In the genomic region with DNA sequence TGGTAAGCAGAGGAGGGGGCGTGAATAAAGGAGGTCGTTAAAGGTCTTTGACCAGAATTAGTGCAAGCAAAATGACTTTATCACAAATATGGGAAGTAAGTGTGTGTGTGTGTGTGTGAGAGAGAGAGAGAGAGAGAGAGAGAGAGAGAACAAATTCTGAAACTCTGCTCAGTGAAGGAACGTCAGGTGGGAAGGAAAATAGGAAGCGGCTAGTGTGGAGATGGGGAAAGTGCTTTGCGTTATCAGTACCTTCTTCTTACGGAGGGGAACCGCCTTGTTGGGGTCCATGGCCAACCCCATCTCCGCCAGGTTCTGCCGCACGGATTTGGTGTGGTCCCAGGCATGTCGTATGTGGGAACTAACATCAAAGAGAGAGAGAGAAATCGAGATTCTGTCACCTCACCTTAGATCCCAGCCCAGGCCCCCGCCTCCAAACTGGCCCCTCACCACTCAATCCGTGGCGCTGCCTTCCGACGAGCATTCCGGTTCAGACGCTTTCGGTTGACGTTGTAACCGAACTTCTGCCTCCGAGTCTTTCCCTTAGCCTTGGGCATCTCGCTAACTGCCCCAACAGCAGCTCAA, we compare ENCODE assay signal across 8 mouse cellular contexts. TPM values are rescaled to one million over a fixed set of nuclear protein-coding genes. Genes with fewer than 3 reads are reported as not detected.
DNase-seq lines count a peak whose midpoint lies in the region; ATAC-seq and TF ChIP-seq lines count a peak whose summit lies in the region.

No protein-coding gene starts in this region.

- peaks cover 13% of the 10 kb centered on the region; the same call in 1 of the 2 replicates for H3K79me2 ChIP-seq in macrophage (ENCODE audit: inconsistent target)

- H3K4me1 ChIP-seq in heart, embryonic 10.5 days: peaks cover 19% of the 10 kb centered on the region
- no peaks in the 10 kb centered on the region for H3K4me1 ChIP-seq in ES-Bruce4 (ENCODE audit: control insufficient read depth, insufficient read depth, low read length)

- DNase-seq in heart, embryonic 10.5 days (ENCODE audit: low spot score): no peak
- DNase-seq in heart, postnatal 10 days: no peak
- no peak for DNase-seq in cerebellum, postnatal 25 days
- DNase-seq in cerebellum, adult 11-12 months: no peak
- DNase-seq in spleen, postnatal 14 days (ENCODE audit: low spot score in 2 of 2): no peak

- intact Hi-C loops in heart, postnatal 10 days (cut with DNase I): no loop called here

- ATAC-seq in granulocyte monocyte progenitor cell, adult 5-6 weeks (replicated peaks; ENCODE audit: poor library complexity, severe bottlenecking): peak; percentile 51

- no peak for TF ChIP-seq CTCF in ES-Bruce4 (IDR thresholded peaks at IDR 0.05; ENCODE audit: low read depth, low read length)

- 2% methylated on average over 24 of the region's 24 CpGs for WGBS in heart, embryonic 10.5 days
- 3% methylated on average over 24 of the region's 24 CpGs for WGBS in macrophage (ENCODE audit: missing documents)

- peaks cover 36% of the 10 kb centered on the region for H3K36me3 ChIP-seq in heart, embryonic 10.5 days
- peaks cover 32% of the 10 kb centered on the region for H3K36me3 ChIP-seq in ES-Bruce4 (ENCODE audit: control insufficient read depth, insufficient read depth, low read length, poor library complexity, severe bottlenecking)
- peaks cover 14% of the 10 kb centered on the region; the same call in 1 of the 2 replicates for H3K36me3 ChIP-seq in macrophage (ENCODE audit: inconsistent target)

- TF ChIP-seq EP300 in ES-Bruce4 (IDR thresholded peaks at IDR 0.05; ENCODE audit: insufficient read depth, low read depth, low read length): no peak

- no peaks in the 10 kb centered on the region for H3K27me3 ChIP-seq in heart, embryonic 10.5 days (ENCODE audit: insufficient read depth, poor library complexity, severe bottlenecking)
- no peaks in the 10 kb centered on the region for H3K27me3 ChIP-seq in ES-Bruce4 (ENCODE audit: control insufficient read depth, insufficient read depth, low read length, poor library complexity, severe bottlenecking)

- H3K9me3 ChIP-seq in heart, embryonic 10.5 days: no peaks in the 10 kb centered on the region
- no peaks in the 10 kb centered on the region for H3K9me3 ChIP-seq in ES-Bruce4 (replicated peaks; ENCODE audit: control insufficient read depth, insufficient read depth, low read length, poor library complexity, severe bottlenecking)

- H3K9ac ChIP-seq in ES-Bruce4 (ENCODE audit: low read depth, poor library complexity, severe bottlenecking): peak overlapping the region; percentile 78

- H3K27ac ChIP-seq in heart, embryonic 10.5 days: peak overlapping the region; percentile 93
- 0 out of 2 replicates have a peak overlapping the region, but pooled peaks have one; percentile 7 for H3K27ac ChIP-seq in ES-Bruce4 (ENCODE audit: insufficient read depth, low read length)
- H3K27ac ChIP-seq in macrophage: peak overlapping the region; percentile 61

- H3K4me3 ChIP-seq in heart, embryonic 10.5 days: peak overlapping the region; percentile 89
- H3K4me3 ChIP-seq in ES-Bruce4 (ENCODE audit: low read depth, low read length): peak overlapping the region; percentile 78
- H3K4me3 ChIP-seq in macrophage (ENCODE audit: inconsistent target): peak overlapping the region; percentile 98

- no peak for TF ChIP-seq POLR2A in ES-Bruce4 (IDR thresholded peaks at IDR 0.05; ENCODE audit: insufficient read depth, low read length)

RNA-seq across cellular contexts. Expression of a gene that starts 0.4 kb away (rescaled TPM):
- 79.6 and 112 TPM in 2 replicates for polyA plus RNA-seq in heart, embryonic 10.5 days (2016; fragmentation: Nextera tagmentation; extraction: Ambion mirVana)
- total RNA-seq in heart, postnatal 10 days (2021): 10 to 100 TPM; 17.0 to 20.0 TPM
- polyA plus RNA-seq in ES-Bruce4 (2011; ENCODE audit: insufficient read depth, insufficient read length, low read depth, missing spikeins) (61.8 and 65.5 TPM in 2 replicates), macrophage (2018) (17.0 to 43.5 TPM (median 34.3 TPM) in 3 replicates)
- 90.9 and 122 TPM in 2 replicates for total RNA-seq in granulocyte monocyte progenitor cell, adult 5-6 weeks (2014; fragmentation: Nextera tagmentation)
- total RNA-seq in granulocyte monocyte progenitor cell, adult 5-6 weeks (2017): 101 and 118 TPM in 2 replicates
- total RNA-seq in macrophage (2018; cell fraction: chromatin; rRNA removed): 1 to 10 TPM in 23 of 26 experiments, under 1 TPM in 3; 0.77 to 5.8 (median 2.2) TPM
- 10 to 100 TPM in 15 of 26 experiments, 1 to 10 TPM in 11; 5.9 to 16.8 (median 11.2) TPM for total RNA-seq in macrophage (2018; cell fraction: cytosol; rRNA removed)
- 10 to 100 TPM in 1 of 26 experiments, 1 to 10 TPM in 25; 1.6 to 11.1 (median 3.7) TPM for total RNA-seq in macrophage (2018; cell fraction: nucleus; rRNA removed)

RNA-seq across cellular contexts. Expression of a gene that starts 0.5 kb away (rescaled TPM):
- polyA plus RNA-seq in heart, embryonic 10.5 days (2016; fragmentation: Nextera tagmentation; extraction: Ambion mirVana): 179 and 208 TPM in 2 replicates
- 100 to 1,000 TPM; 236 to 244 TPM for total RNA-seq in heart, postnatal 10 days (2021)
- polyA plus RNA-seq in ES-Bruce4 (2011; ENCODE audit: insufficient read depth, insufficient read length, low read depth, missing spikeins): 104 and 116 TPM in 2 replicates
- 111 and 118 TPM in 2 replicates for total RNA-seq in granulocyte monocyte progenitor cell, adult 5-6 weeks (2014; fragmentation: Nextera tagmentation)
- total RNA-seq in granulocyte monocyte progenitor cell, adult 5-6 weeks (2017): 36.5 and 67.4 TPM in 2 replicates
- 10 to 100 TPM in 1 of 26 experiments, 1 to 10 TPM in 20, not detected in 5; 1.9 to 17.1 (median 3.0) TPM for total RNA-seq in macrophage (2018; cell fraction: chromatin; rRNA removed)
- 100 to 1,000 TPM in 7 of 26 experiments, 10 to 100 TPM in 19; 55.4 to 128 (median 83.2) TPM for total RNA-seq in macrophage (2018; cell fraction: cytosol; rRNA removed)
- total RNA-seq in macrophage (2018; cell fraction: nucleus; rRNA removed): 10 to 100 TPM in 25 of 26 experiments, 1 to 10 TPM in 1; 9.8 to 27.3 (median 13.8) TPM
- 73.7 to 134 TPM (median 97.0 TPM) in 3 replicates for polyA plus RNA-seq in macrophage (2018)

RNA-seq across cellular contexts. Expression of a gene that starts 14.7 kb away (rescaled TPM):
- 22.8 and 30.1 TPM in 2 replicates for polyA plus RNA-seq in heart, embryonic 10.5 days (2016; fragmentation: Nextera tagmentation; extraction: Ambion mirVana)
- 10 to 100 TPM in 1 of 2 experiments, 1 to 10 TPM in 1; 9.6 to 11.3 TPM for total RNA-seq in heart, postnatal 10 days (2021)
- polyA plus RNA-seq in ES-Bruce4 (2011; ENCODE audit: insufficient read depth, insufficient read length, low read depth, missing spikeins) (10.3 and 11.1 TPM in 2 replicates), macrophage (2018) (9.2 to 23.9 TPM (median 19.0 TPM) in 3 replicates)
- total RNA-seq in granulocyte monocyte progenitor cell, adult 5-6 weeks (2014; fragmentation: Nextera tagmentation): 17.4 and 24.0 TPM in 2 replicates
- 12.1 and 15.0 TPM in 2 replicates for total RNA-seq in granulocyte monocyte progenitor cell, adult 5-6 weeks (2017)
- total RNA-seq in macrophage (2018; cell fraction: chromatin; rRNA removed): 10 to 100 TPM in 24 of 26 experiments, 1 to 10 TPM in 2; 8.9 to 85.6 (median 27.5) TPM
- total RNA-seq in macrophage (2018; cell fraction: cytosol; rRNA removed): 10 to 100 TPM in 24 of 26 experiments, 1 to 10 TPM in 2; 8.9 to 26.4 (median 16.8) TPM
- total RNA-seq in macrophage (2018; cell fraction: nucleus; rRNA removed): 10 to 100 TPM; 17.8 to 75.2 (median 34.1) TPM

RNA-seq across cellular contexts. Expression of a gene that starts 21.6 kb away (rescaled TPM):
- 32.1 and 36.5 TPM in 2 replicates for polyA plus RNA-seq in heart, embryonic 10.5 days (2016; fragmentation: Nextera tagmentation; extraction: Ambion mirVana)
- total RNA-seq in heart, postnatal 10 days (2021): 100 to 1,000 TPM in 1 of 2 experiments, 10 to 100 TPM in 1; 99.4 to 103 TPM
- polyA plus RNA-seq in ES-Bruce4 (2011; ENCODE audit: insufficient read depth, insufficient read length, low read depth, missing spikeins) (27.5 and 30.2 TPM in 2 replicates), macrophage (2018) (24.7 to 63.7 TPM (median 59.0 TPM) in 3 replicates)
- total RNA-seq in granulocyte monocyte progenitor cell, adult 5-6 weeks (2014; fragmentation: Nextera tagmentation): 4.5 and 6.6 TPM in 2 replicates
- total RNA-seq in granulocyte monocyte progenitor cell, adult 5-6 weeks (2017): 7.8 and 12.3 TPM in 2 replicates
- total RNA-seq in macrophage (2018; cell fraction: chromatin; rRNA removed): 10 to 100 TPM in 12 of 26 experiments, 1 to 10 TPM in 14; 1.6 to 18.7 (median 9.4) TPM
- 10 to 100 TPM; 15.6 to 46.1 (median 29.9) TPM for total RNA-seq in macrophage (2018; cell fraction: cytosol; rRNA removed)
- total RNA-seq in macrophage (2018; cell fraction: nucleus; rRNA removed): 10 to 100 TPM in 14 of 26 experiments, 1 to 10 TPM in 12; 5.7 to 24.7 (median 10.8) TPM

RNA-seq across cellular contexts. Expression of a gene that starts 24.3 kb away (rescaled TPM):
- polyA plus RNA-seq in heart, embryonic 10.5 days (2016; fragmentation: Nextera tagmentation; extraction: Ambion mirVana): 146 and 148 TPM in 2 replicates
- 100 to 1,000 TPM in 1 of 2 experiments, 10 to 100 TPM in 1; 99.0 to 105 TPM for total RNA-seq in heart, postnatal 10 days (2021)
- polyA plus RNA-seq in ES-Bruce4 (2011; ENCODE audit: insufficient read depth, insufficient read length, low read depth, missing spikeins): 110 and 111 TPM in 2 replicates
- total RNA-seq in granulocyte monocyte progenitor cell, adult 5-6 weeks (2014; fragmentation: Nextera tagmentation): 58.0 and 65.9 TPM in 2 replicates
- total RNA-seq in granulocyte monocyte progenitor cell, adult 5-6 weeks (2017): 27.7 and 30.9 TPM in 2 replicates
- total RNA-seq in macrophage (2018; cell fraction: chromatin; rRNA removed): 10 to 100 TPM; 10.8 to 38.6 (median 24.2) TPM
- total RNA-seq in macrophage (2018; cell fraction: cytosol; rRNA removed): 10 to 100 TPM; 48.2 to 68.8 (median 56.5) TPM
- total RNA-seq in macrophage (2018; cell fraction: nucleus; rRNA removed): 10 to 100 TPM; 11.3 to 48.6 (median 29.6) TPM
- polyA plus RNA-seq in macrophage (2018): 57.4 to 59.9 TPM (median 57.6 TPM) in 3 replicates

Comparison
In these comparisons a context has a peak if more than half of its experiments do, and no peak if none do; other contexts are left out.
1. H3K27ac ChIP-seq: peak in every context shown above with its lines; median percentile 93 in heart, embryonic 10.5 days; 61 in macrophage; 7 in ES-Bruce4.